Mouse (Mus musculus): ENCODE results near the gene Polr2f. TPM values are rescaled to one million over a fixed set of nuclear protein-coding genes. Genes with fewer than 3 reads are reported as not detected.
A peak's percentile ranks its signal among the peaks of the same experiment; 100 is the strongest.

The Polr2f gene
- polyA plus RNA-seq, 1 experiment from 2014 or later = 348 TPM

GRCm38 (mm10) chr15:79192885-79193845, 52.4 kb downstream of the Polr2f start:
- WGBS = 15% methylated on average over 27 of the region's 27 CpGs
- H3K4me3 ChIP-seq = no peak overlapping the region
- no peaks in the 10 kb centered on the region for H3K9me3 ChIP-seq
- peak overlapping the region; percentile 95 for H3K27ac ChIP-seq
- peak; percentile 79 for ATAC-seq (ENCODE audit: insufficient number of reproducible peaks, insufficient read depth, low FRiP score, low TSS enrichment, low read depth)
- peaks cover 18% of the 10 kb centered on the region for H3K4me1 ChIP-seq
- H3K27me3 ChIP-seq = no peaks in the 10 kb centered on the region; the same call in 1 of the 2 replicates
- H3K36me3 ChIP-seq = no peaks in the 10 kb centered on the region
- H3K9ac ChIP-seq = peak overlapping the region; percentile 64
- peak overlapping the region; percentile 48 for H3K4me2 ChIP-seq

GRCm38 (mm10) chr15:79194048-79194447, 53.2 kb downstream of the Polr2f start:
- H3K27ac ChIP-seq = peak overlapping the region; percentile 95
- H3K4me3 ChIP-seq = no peak overlapping the region
- H3K4me2 ChIP-seq = no peak overlapping the region
- peak overlapping the region; percentile 64; the same call in 1 of the 2 replicates for H3K9ac ChIP-seq
- H3K36me3 ChIP-seq = no peaks in the 10 kb centered on the region
- H3K4me1 ChIP-seq = peaks cover 18% of the 10 kb centered on the region
- H3K27me3 ChIP-seq = no peaks in the 10 kb centered on the region; the same call in 1 of the 2 replicates
- WGBS = 77% methylated on average over 9 of the region's 9 CpGs
- no peak for ATAC-seq (ENCODE audit: insufficient number of reproducible peaks, insufficient read depth, low FRiP score, low TSS enrichment, low read depth)
- H3K9me3 ChIP-seq = no peaks in the 10 kb centered on the region

GRCm38 (mm10) chr15:79194946-79195345, 54.1 kb downstream of the Polr2f start:
- no peak for ATAC-seq (ENCODE audit: insufficient number of reproducible peaks, insufficient read depth, low FRiP score, low TSS enrichment, low read depth)
- no peaks in the 10 kb centered on the region for H3K9me3 ChIP-seq
- no peak overlapping the region for H3K4me2 ChIP-seq
- H3K9ac ChIP-seq = no peak overlapping the region
- peaks cover 18% of the 10 kb centered on the region for H3K4me1 ChIP-seq
- 67% methylated on average over 2 of the region's 2 CpGs for WGBS
- H3K36me3 ChIP-seq = no peaks in the 10 kb centered on the region
- no peaks in the 10 kb centered on the region; the same call in 1 of the 2 replicates for H3K27me3 ChIP-seq
- H3K27ac ChIP-seq = no peak overlapping the region
- no peak overlapping the region for H3K4me3 ChIP-seq

GRCm38 (mm10) chr15:79195492-79195891, 54.7 kb downstream of the Polr2f start:
- H3K9ac ChIP-seq = no peak overlapping the region
- H3K9me3 ChIP-seq = no peaks in the 10 kb centered on the region
- H3K4me2 ChIP-seq = no peak overlapping the region
- H3K27ac ChIP-seq = no peak overlapping the region
- H3K27me3 ChIP-seq = no peaks in the 10 kb centered on the region; the same call in 1 of the 2 replicates
- peaks cover 18% of the 10 kb centered on the region for H3K4me1 ChIP-seq
- no peaks in the 10 kb centered on the region for H3K36me3 ChIP-seq
- no peak overlapping the region for H3K4me3 ChIP-seq
- WGBS = 77% methylated on average over 8 of the region's 8 CpGs
- ATAC-seq (ENCODE audit: insufficient number of reproducible peaks, insufficient read depth, low FRiP score, low TSS enrichment, low read depth) = no peak

GRCm38 (mm10) chr15:79199390-79199976, 58.7 kb downstream of the Polr2f start:
- H3K9me3 ChIP-seq = no peaks in the 10 kb centered on the region
- ATAC-seq (ENCODE audit: insufficient number of reproducible peaks, insufficient read depth, low FRiP score, low TSS enrichment, low read depth) = no peak
- no peak overlapping the region for H3K27ac ChIP-seq
- no peak overlapping the region for H3K9ac ChIP-seq
- 91% methylated on average over 12 of the region's 12 CpGs for WGBS
- H3K27me3 ChIP-seq = no peaks in the 10 kb centered on the region
- no peak overlapping the region for H3K4me3 ChIP-seq
- H3K36me3 ChIP-seq = no peaks in the 10 kb centered on the region
- H3K4me1 ChIP-seq = peaks cover 23% of the 10 kb centered on the region
- H3K4me2 ChIP-seq = no peak overlapping the region

Other genes starting within 250 kb of the Polr2f start
- 0.18 and 0.25 TPM in 2 replicates for gene Gm49510, start 241.3 kb upstream of the Polr2f start, polyA plus RNA-seq (2015; fragmentation: Nextera tagmentation; extraction: Ambion mirVana)
- gene Sh3bp1, start 241.2 kb upstream of the Polr2f start, polyA plus RNA-seq (2015; fragmentation: Nextera tagmentation; extraction: Ambion mirVana) = 53.3 and 54.4 TPM in 2 replicates
- 18.7 and 23.2 TPM in 2 replicates for gene Pdxp, start 227.1 kb upstream of the Polr2f start, polyA plus RNA-seq (2015; fragmentation: Nextera tagmentation; extraction: Ambion mirVana)
- 2,193 and 2,304 TPM in 2 replicates for gene Lgals1, start 214.3 kb upstream of the Polr2f start, polyA plus RNA-seq (2015; fragmentation: Nextera tagmentation; extraction: Ambion mirVana)
- 54.1 and 57.4 TPM in 2 replicates for gene Nol12, start 206.1 kb upstream of the Polr2f start, polyA plus RNA-seq (2015; fragmentation: Nextera tagmentation; extraction: Ambion mirVana)
- 37.8 and 38.7 TPM in 2 replicates for gene Triobp, start 193.3 kb upstream of the Polr2f start, polyA plus RNA-seq (2015; fragmentation: Nextera tagmentation; extraction: Ambion mirVana)
- 533 and 546 TPM in 2 replicates for gene H1f0, start 112.6 kb upstream of the Polr2f start, polyA plus RNA-seq (2015; fragmentation: Nextera tagmentation; extraction: Ambion mirVana)
- not detected in 2 replicates for gene Galr3, start 99.1 kb upstream of the Polr2f start, polyA plus RNA-seq (2015; fragmentation: Nextera tagmentation; extraction: Ambion mirVana)
- gene Ankrd54, start 78.1 kb upstream of the Polr2f start, polyA plus RNA-seq (2015; fragmentation: Nextera tagmentation; extraction: Ambion mirVana) = 54.1 and 57.7 TPM in 2 replicates
- gene Eif3l, start 65.8 kb upstream of the Polr2f start, polyA plus RNA-seq (2015; fragmentation: Nextera tagmentation; extraction: Ambion mirVana) = 232 and 244 TPM in 2 replicates
- 12.8 and 13.8 TPM in 2 replicates for gene Micall1, start 32.1 kb upstream of the Polr2f start, polyA plus RNA-seq (2015; fragmentation: Nextera tagmentation; extraction: Ambion mirVana)
- gene 1700088E04Rik, start 244 bp downstream of the Polr2f start, polyA plus RNA-seq (2015; fragmentation: Nextera tagmentation; extraction: Ambion mirVana) = 9.7 and 10.2 TPM in 2 replicates
- 8.0 and 11.6 TPM in 2 replicates for gene Sox10, start 24.2 kb downstream of the Polr2f start, polyA plus RNA-seq (2015; fragmentation: Nextera tagmentation; extraction: Ambion mirVana)
- 53.3 and 56.6 TPM in 2 replicates for gene Pick1, start 88.2 kb downstream of the Polr2f start, polyA plus RNA-seq (2015; fragmentation: Nextera tagmentation; extraction: Ambion mirVana)
- gene Gm49486, start 88.4 kb downstream of the Polr2f start, polyA plus RNA-seq (2015; fragmentation: Nextera tagmentation; extraction: Ambion mirVana) = 1.6 TPM in 2 replicates
- gene Slc16a8, start 113.8 kb downstream of the Polr2f start, polyA plus RNA-seq (2015; fragmentation: Nextera tagmentation; extraction: Ambion mirVana) = 0.46 TPM in 1 of 2 replicates, not detected in the other
- gene Baiap2l2, start 144.5 kb downstream of the Polr2f start, polyA plus RNA-seq (2015; fragmentation: Nextera tagmentation; extraction: Ambion mirVana) = 18.0 and 23.4 TPM in 2 replicates
- gene Pla2g6, start 187.4 kb downstream of the Polr2f start, polyA plus RNA-seq (2015; fragmentation: Nextera tagmentation; extraction: Ambion mirVana) = 11.6 TPM in 2 replicates
- 1.8 and 2.8 TPM in 2 replicates for gene Maff, start 205.6 kb downstream of the Polr2f start, polyA plus RNA-seq (2015; fragmentation: Nextera tagmentation; extraction: Ambion mirVana)

All from embryonic facial prominence, embryonic 13.5 days (tissue).